Mouse (Mus musculus) gastrocnemius, postnatal 14 days (tissue): ENCODE measurements around the gene Vps11. TPM values are rescaled to one million over a fixed set of nuclear protein-coding genes. Genes with fewer than 3 reads are reported as not detected.

Experiments used
- microRNA-seq, 2 experiments: library from miRNA; unstranded; fragments of <30 nt; microRNA quantifications; one replicate each; pipeline ENCODE4 v1.2.0; 2021
- total RNA-seq, 2 experiments: library from RNA; stranded (reverse); gene quantifications; 2 replicates each; pipeline ENCODE4 v1.2.3; 2021

The Vps11 gene
- total RNA-seq, 2 experiments from 2014 or later, result 15.6 to 16.9 TPM

Small RNA genes within 50 kb of the gene (microRNA-seq; reads per million reads assigned to microRNA genes)
- gene Gm44335 (0 reads per million in 2 experiments), gene Mir7085 (0.32 to 1.5 reads per million in 2 experiments)

Other genes with a start within 250 kb of the Vps11 start
- gene Gm49380, start 248.2 kb downstream of the Vps11 start, total RNA-seq, result 1 to 10 TPM in 1 of 2 experiments, under 1 TPM in 1; 0.23 to 1.2 TPM
- gene Rnf26, start 248.2 kb downstream of the Vps11 start, total RNA-seq, result 1 to 10 TPM; 6.4 to 8.4 TPM
- 10 to 100 TPM; 62.3 to 83.8 TPM for gene Mcam, start 227.2 kb downstream of the Vps11 start, total RNA-seq
- 10 to 100 TPM; 12.1 to 12.8 TPM for gene Cbl, start 127.6 kb downstream of the Vps11 start, total RNA-seq
- not detected for gene Ccdc153, start 121.0 kb downstream of the Vps11 start, total RNA-seq
- gene Pdzd3, start 110.2 kb downstream of the Vps11 start, total RNA-seq, result under 1 TPM; 0.86 to 0.98 TPM
- gene Nlrx1, start 93.1 kb downstream of the Vps11 start, total RNA-seq, result 10 to 100 TPM; 26.0 to 26.2 TPM
- under 1 TPM; 0.58 to 0.94 TPM for gene Abcg4, start 73.1 kb downstream of the Vps11 start, total RNA-seq
- 1 to 10 TPM; 5.8 to 6.0 TPM for gene Hinfp, start 56.0 kb downstream of the Vps11 start, total RNA-seq
- 10 to 100 TPM; 12.1 to 13.7 TPM for gene C2cd2l, start 41.4 kb downstream of the Vps11 start, total RNA-seq
- gene Dpagt1, start 35.7 kb downstream of the Vps11 start, total RNA-seq, result 10 to 100 TPM; 12.5 to 14.0 TPM
- 10 to 100 TPM; 21.7 to 24.8 TPM for gene H2afx, start 27.0 kb downstream of the Vps11 start, total RNA-seq
- gene Hmbs, start 17.4 kb downstream of the Vps11 start, total RNA-seq, result 10 to 100 TPM; 24.2 to 25.5 TPM
- 10 to 100 TPM; 25.9 to 30.6 TPM for gene Hyou1, start 17.8 kb upstream of the Vps11 start, total RNA-seq
- gene Slc37a4, start 35.2 kb upstream of the Vps11 start, total RNA-seq, result 100 to 1,000 TPM; 164 to 179 TPM
- 1,000 to 10,000 TPM in 1 of 2 experiments, 100 to 1,000 TPM in 1; 952 to 1,089 TPM for gene Rps25, start 45.5 kb upstream of the Vps11 start, total RNA-seq
- 10 to 100 TPM; 17.5 to 19.9 TPM for gene Trappc4, start 45.9 kb upstream of the Vps11 start, total RNA-seq
- gene Ccdc84, start 56.9 kb upstream of the Vps11 start, total RNA-seq, result 1 to 10 TPM; 4.4 to 5.6 TPM
- gene Foxr1, start 79.5 kb upstream of the Vps11 start, total RNA-seq, result not detected
- gene Upk2, start 93.3 kb upstream of the Vps11 start, total RNA-seq, result under 1 TPM; 0.35 to 0.78 TPM
- gene Bcl9l, start 121.2 kb upstream of the Vps11 start, total RNA-seq, result 10 to 100 TPM; 38.9 to 44.2 TPM
- gene Cxcr5, start 200.2 kb upstream of the Vps11 start, total RNA-seq, result not detected
- gene Ddx6, start 243.2 kb upstream of the Vps11 start, total RNA-seq, result 10 to 100 TPM; 61.8 to 62.2 TPM